10 mouse cellular contexts compared by ENCODE assay signal in the genomic region with DNA sequence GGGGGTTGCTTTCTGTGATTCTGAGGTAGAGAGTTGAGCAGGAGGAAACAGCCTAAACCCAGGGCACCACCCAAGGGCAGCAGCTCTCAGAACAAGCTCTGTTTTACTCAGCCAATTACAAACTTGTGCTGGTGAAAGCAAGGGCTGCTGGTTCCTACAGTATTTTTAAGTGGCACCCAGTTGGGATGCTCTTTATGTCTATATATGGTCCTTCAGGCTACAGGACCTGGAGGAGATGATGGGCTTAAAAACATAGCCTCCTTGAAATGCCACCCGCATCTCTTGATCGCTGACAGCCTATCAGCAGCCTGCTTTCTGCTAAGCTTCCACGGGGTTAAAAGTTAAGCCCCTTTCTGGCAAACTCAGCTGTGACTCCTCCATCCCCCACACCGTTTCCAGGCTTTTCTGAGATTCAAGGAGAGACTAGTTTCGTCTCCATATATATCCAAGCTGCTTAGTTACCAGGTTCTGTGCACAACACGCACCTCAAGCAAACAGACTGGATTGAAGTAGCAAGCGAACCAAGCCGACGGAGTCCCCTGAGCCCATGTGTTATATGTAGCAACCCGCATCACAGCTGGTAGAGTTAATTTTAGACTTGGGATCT. TPM values are rescaled to one million over a fixed set of nuclear protein-coding genes. Genes with fewer than 3 reads are reported as not detected.
A peak's percentile ranks its signal among the peaks of the same experiment; 100 is the strongest.
DNase-seq lines count a peak whose midpoint lies in the region; ATAC-seq and TF ChIP-seq lines count a peak whose summit lies in the region.
"Had no signal": no experiment of that assay in that cellular context is flagged by ENCODE, and none has a peak within 500 bp of the region (broad histone marks: within the 10 kb centered on the region; RNA-seq: fewer than 3 reads in every experiment).

No protein-coding gene starts in this region.

- no peak overlapping the region for H3K9ac ChIP-seq in limb, embryonic 11.5 days (ENCODE audit: low read length)
- H3K9ac ChIP-seq in forebrain, embryonic 15.5 days (replicated peaks): no peak overlapping the region
- H3K9ac ChIP-seq in limb, embryonic 12.5 days (replicated peaks): no peak overlapping the region
- no peak overlapping the region for H3K9ac ChIP-seq in kidney, embryonic 14.5 days (ENCODE audit: low read depth, low read length)

- no peaks in the 10 kb centered on the region for H3K9me3 ChIP-seq in limb, embryonic 11.5 days (ENCODE audit: control insufficient read depth, low read length)
- no peaks in the 10 kb centered on the region for H3K9me3 ChIP-seq in limb, embryonic 10.5 days (replicated peaks)
- H3K9me3 ChIP-seq in forebrain, embryonic 15.5 days: no peaks in the 10 kb centered on the region
- no peaks in the 10 kb centered on the region for H3K9me3 ChIP-seq in limb, embryonic 12.5 days
- H3K9me3 ChIP-seq in kidney, embryonic 14.5 days (ENCODE audit: control insufficient read depth, low read length): no peaks in the 10 kb centered on the region

- H3K4me2 ChIP-seq in limb, embryonic 11.5 days (ENCODE audit: low read depth, severe bottlenecking): no peak overlapping the region
- no peak overlapping the region for H3K4me2 ChIP-seq in forebrain, embryonic 15.5 days (replicated peaks)
- H3K4me2 ChIP-seq in limb, embryonic 12.5 days: peak overlapping the region; percentile 13
- no peak overlapping the region for H3K4me2 ChIP-seq in kidney, embryonic 14.5 days (replicated peaks; ENCODE audit: low read depth, low read length)

- H3K27me3 ChIP-seq in limb, embryonic 11.5 days (ENCODE audit: control insufficient read depth, insufficient read depth, low read length): no peaks in the 10 kb centered on the region
- H3K27me3 ChIP-seq in limb, embryonic 10.5 days (ENCODE audit: low read depth, poor library complexity, severe bottlenecking): no peaks in the 10 kb centered on the region
- no peaks in the 10 kb centered on the region for H3K27me3 ChIP-seq in forebrain, embryonic 15.5 days
- no peaks in the 10 kb centered on the region for H3K27me3 ChIP-seq in limb, embryonic 12.5 days
- no peaks in the 10 kb centered on the region for H3K27me3 ChIP-seq in small intestine, adult 2 months (ENCODE audit: control insufficient read depth, insufficient read depth, low read length)
- no peaks in the 10 kb centered on the region for H3K27me3 ChIP-seq in kidney, embryonic 14.5 days (ENCODE audit: control insufficient read depth, insufficient read depth, low read length)

- H3K4me1 ChIP-seq in limb, embryonic 11.5 days (ENCODE audit: control insufficient read depth, insufficient read depth, low read length): no peaks in the 10 kb centered on the region
- peaks cover 12% of the 10 kb centered on the region for H3K4me1 ChIP-seq in limb, embryonic 10.5 days
- 0 out of 2 replicates have a peak, but pooled peaks cover 4% of the 10 kb centered on the region for H3K4me1 ChIP-seq in forebrain, embryonic 15.5 days
- peaks cover 8% of the 10 kb centered on the region for H3K4me1 ChIP-seq in limb, embryonic 12.5 days (replicated peaks)
- H3K4me1 ChIP-seq in small intestine, adult 2 months (ENCODE audit: control insufficient read depth, insufficient read depth, insufficient read length, low read length): no peaks in the 10 kb centered on the region
- H3K4me1 ChIP-seq in kidney, embryonic 14.5 days (ENCODE audit: control insufficient read depth, insufficient read depth, low read length): no peaks in the 10 kb centered on the region

- no peak overlapping the region for H3K4me3 ChIP-seq in limb, embryonic 11.5 days (ENCODE audit: low read depth, low read length)
- H3K4me3 ChIP-seq in limb, embryonic 10.5 days: no peak overlapping the region
- no peak overlapping the region for H3K4me3 ChIP-seq in forebrain, embryonic 15.5 days
- no peak overlapping the region for H3K4me3 ChIP-seq in limb, embryonic 12.5 days (replicated peaks)
- no peak overlapping the region for H3K4me3 ChIP-seq in small intestine, adult 2 months (ENCODE audit: low read depth, low read length)
- no peak overlapping the region for H3K4me3 ChIP-seq in kidney, embryonic 14.5 days (ENCODE audit: low read length)

- TF ChIP-seq CTCF in small intestine, adult 2 months (IDR thresholded peaks at IDR 0.05; ENCODE audit: extremely low read depth, insufficient read length, insufficient replicate concordance, low read depth, low read length): no peak

- no peak for TF ChIP-seq POLR2A in small intestine, adult 2 months (IDR thresholded peaks at IDR 0.05; ENCODE audit: low read depth, low read length)

- H3K36me3 ChIP-seq in limb, embryonic 11.5 days (ENCODE audit: control insufficient read depth, insufficient read depth, low read length): no peaks in the 10 kb centered on the region
- H3K36me3 ChIP-seq in limb, embryonic 10.5 days: no peaks in the 10 kb centered on the region
- H3K36me3 ChIP-seq in forebrain, embryonic 15.5 days: no peaks in the 10 kb centered on the region
- H3K36me3 ChIP-seq in limb, embryonic 12.5 days: no peaks in the 10 kb centered on the region
- H3K36me3 ChIP-seq in small intestine, adult 2 months (ENCODE audit: control insufficient read depth, insufficient read depth, low read length): no peaks in the 10 kb centered on the region
- no peaks in the 10 kb centered on the region for H3K36me3 ChIP-seq in kidney, embryonic 14.5 days (ENCODE audit: control insufficient read depth, insufficient read depth, low read length)

- 35% methylated on average over 10 of the region's 10 CpGs for WGBS in limb, embryonic 11.5 days
- WGBS in limb, embryonic 10.5 days: 37% methylated on average over 10 of the region's 10 CpGs
- 27% methylated on average over 10 of the region's 10 CpGs for WGBS in forebrain, embryonic 15.5 days
- WGBS in limb, embryonic 12.5 days: 34% methylated on average over 10 of the region's 10 CpGs
- 65% methylated on average over 10 of the region's 10 CpGs for WGBS in small intestine, adult 2 months
- 40% methylated on average over 10 of the region's 10 CpGs for WGBS in kidney, embryonic 14.5 days

- ATAC-seq in limb, embryonic 11.5 days (ENCODE audit: insufficient number of reproducible peaks, low FRiP score, low TSS enrichment, low read depth): peak; percentile 55; the same call in 1 of the 2 replicates
- ATAC-seq in forebrain, embryonic 15.5 days (replicated peaks): peak; percentile 58; the same call in 1 of the 2 replicates
- ATAC-seq in limb, embryonic 12.5 days (ENCODE audit: insufficient number of reproducible peaks, insufficient read depth, low FRiP score, low TSS enrichment, low read depth): peak; percentile 57; the same call in 1 of the 2 replicates
- no peak for ATAC-seq in megakaryocyte, adult 5-6 weeks (ENCODE audit: poor library complexity, severe bottlenecking)
- no peak for ATAC-seq in kidney, embryonic 14.5 days (ENCODE audit: low FRiP score, low TSS enrichment)

- DNase-seq in limb, embryonic 11.5 days (ENCODE audit: low spot score): peak; percentile 38
- DNase-seq in limb, embryonic 10.5 days (ENCODE audit: low spot score): no peak
- no peak for DNase-seq in urinary bladder, postnatal 25 days (ENCODE audit: low spot score)
- DNase-seq: kidney, postnatal 10 days; thymus, postnatal 14 days had no signal

- H3K27ac ChIP-seq in limb, embryonic 11.5 days (replicated peaks; ENCODE audit: low read depth, low read length): no peak overlapping the region
- H3K27ac ChIP-seq in limb, embryonic 10.5 days: no peak overlapping the region
- H3K27ac ChIP-seq in forebrain, embryonic 15.5 days (replicated peaks): no peak overlapping the region
- peak overlapping the region; percentile 53 for H3K27ac ChIP-seq in limb, embryonic 12.5 days
- peak overlapping the region; percentile 21 for H3K27ac ChIP-seq in small intestine, adult 2 months (ENCODE audit: insufficient read depth, low read depth, low read length)
- H3K27ac ChIP-seq in kidney, embryonic 14.5 days (ENCODE audit: low read depth, low read length): no peak overlapping the region

RNA-seq across cellular contexts. Expression of a gene that starts 8.9 kb away (rescaled TPM):
- polyA plus RNA-seq in limb, embryonic 11.5 days (2014; fragmentation: Nextera tagmentation; extraction: Ambion mirVana): 12.5 and 17.0 TPM in 2 replicates
- 11.8 and 12.3 TPM in 2 replicates for polyA plus RNA-seq in limb, embryonic 10.5 days (2016; fragmentation: Nextera tagmentation; extraction: Ambion mirVana)
- polyA plus RNA-seq in forebrain, embryonic 15.5 days (2015; fragmentation: Nextera tagmentation; extraction: Ambion mirVana): 10.5 and 13.4 TPM in 2 replicates
- polyA plus RNA-seq in limb, embryonic 12.5 days (2016; fragmentation: Nextera tagmentation; extraction: Ambion mirVana): 11.8 and 12.9 TPM in 2 replicates
- 0.79 and 2.2 TPM in 2 replicates for polyA plus RNA-seq in small intestine, adult 2 months (2012; rRNA removed)
- total RNA-seq in megakaryocyte, adult 5-6 weeks (2015): 26.1 and 26.6 TPM in 2 replicates
- 11.5 and 15.7 TPM in 2 replicates for total RNA-seq in megakaryocyte, adult 5-6 weeks (2017)
- polyA plus RNA-seq in kidney, embryonic 14.5 days (2014; fragmentation: Nextera tagmentation; extraction: Ambion mirVana): 10.9 and 18.0 TPM in 2 replicates

RNA-seq across cellular contexts. Expression of a gene that starts 35.8 kb away (rescaled TPM):
- polyA plus RNA-seq in limb, embryonic 11.5 days (2014; fragmentation: Nextera tagmentation; extraction: Ambion mirVana): 74.7 and 75.1 TPM in 2 replicates
- 64.4 and 67.5 TPM in 2 replicates for polyA plus RNA-seq in limb, embryonic 10.5 days (2016; fragmentation: Nextera tagmentation; extraction: Ambion mirVana)
- 67.9 and 72.3 TPM in 2 replicates for polyA plus RNA-seq in forebrain, embryonic 15.5 days (2015; fragmentation: Nextera tagmentation; extraction: Ambion mirVana)
- polyA plus RNA-seq in limb, embryonic 12.5 days (2016; fragmentation: Nextera tagmentation; extraction: Ambion mirVana): 67.6 and 71.5 TPM in 2 replicates
- polyA plus RNA-seq in small intestine, adult 2 months (2012; rRNA removed): 13.9 and 22.3 TPM in 2 replicates
- total RNA-seq in megakaryocyte, adult 5-6 weeks (2015): 56.5 TPM in 2 replicates
- 74.6 and 83.2 TPM in 2 replicates for total RNA-seq in megakaryocyte, adult 5-6 weeks (2017)
- polyA plus RNA-seq in kidney, embryonic 14.5 days (2014; fragmentation: Nextera tagmentation; extraction: Ambion mirVana): 59.6 and 78.4 TPM in 2 replicates

RNA-seq across cellular contexts. Expression of a gene that starts 53.1 kb away (rescaled TPM):
- polyA plus RNA-seq in limb, embryonic 11.5 days (2014; fragmentation: Nextera tagmentation; extraction: Ambion mirVana): 93.3 and 95.1 TPM in 2 replicates
- 76.8 and 88.2 TPM in 2 replicates for polyA plus RNA-seq in limb, embryonic 10.5 days (2016; fragmentation: Nextera tagmentation; extraction: Ambion mirVana)
- polyA plus RNA-seq in forebrain, embryonic 15.5 days (2015; fragmentation: Nextera tagmentation; extraction: Ambion mirVana): 88.4 and 89.8 TPM in 2 replicates
- polyA plus RNA-seq in limb, embryonic 12.5 days (2016; fragmentation: Nextera tagmentation; extraction: Ambion mirVana): 70.1 and 72.6 TPM in 2 replicates
- 1.1 and 1.3 TPM in 2 replicates for polyA plus RNA-seq in small intestine, adult 2 months (2012; rRNA removed)
- total RNA-seq in megakaryocyte, adult 5-6 weeks (2015): 120 and 142 TPM in 2 replicates
- 62.9 and 65.5 TPM in 2 replicates for total RNA-seq in megakaryocyte, adult 5-6 weeks (2017)
- polyA plus RNA-seq in kidney, embryonic 14.5 days (2014; fragmentation: Nextera tagmentation; extraction: Ambion mirVana): 36.3 and 58.9 TPM in 2 replicates

Comparison
In these comparisons a context has a peak if more than half of its experiments do, and no peak if none do; other contexts are left out.
1. H3K27ac ChIP-seq: peak in limb, embryonic 12.5 days (single experiment) and small intestine, adult 2 months (single experiment); none in limb, embryonic 11.5 days (single experiment), limb, embryonic 10.5 days (single experiment), forebrain, embryonic 15.5 days (single experiment) and kidney, embryonic 14.5 days (single experiment).
2. ATAC-seq: peak in limb, embryonic 11.5 days (single experiment), forebrain, embryonic 15.5 days (single experiment) and limb, embryonic 12.5 days (single experiment); none in megakaryocyte, adult 5-6 weeks (single experiment) and kidney, embryonic 14.5 days (single experiment).
3. RNA of a gene that starts 53.1 kb away (polyA plus RNA-seq): 93.3 to 95.1 TPM in limb, embryonic 11.5 days, 88.4 to 89.8 TPM in forebrain, embryonic 15.5 days, 76.8 to 88.2 TPM in limb, embryonic 10.5 days, 70.1 to 72.6 TPM in limb, embryonic 12.5 days and 36.3 to 58.9 TPM in kidney, embryonic 14.5 days; 1.1 to 1.3 TPM in small intestine, adult 2 months; every median in the first group is over 10 times any median in the second.